Mouse (Mus musculus): ENCODE results near the gene Lsm2. TPM values are rescaled to one million over a fixed set of nuclear protein-coding genes. Genes with fewer than 3 reads are reported as not detected.
"Not testable (repeated sequence)": the region's sequence is repeated elsewhere in the genome, so short reads cannot be mapped to it uniquely, and the experiment has no call there.

Lsm2 gene
- polyA plus RNA-seq, 1 experiment from 2014 or later: 109 TPM

DNA sequence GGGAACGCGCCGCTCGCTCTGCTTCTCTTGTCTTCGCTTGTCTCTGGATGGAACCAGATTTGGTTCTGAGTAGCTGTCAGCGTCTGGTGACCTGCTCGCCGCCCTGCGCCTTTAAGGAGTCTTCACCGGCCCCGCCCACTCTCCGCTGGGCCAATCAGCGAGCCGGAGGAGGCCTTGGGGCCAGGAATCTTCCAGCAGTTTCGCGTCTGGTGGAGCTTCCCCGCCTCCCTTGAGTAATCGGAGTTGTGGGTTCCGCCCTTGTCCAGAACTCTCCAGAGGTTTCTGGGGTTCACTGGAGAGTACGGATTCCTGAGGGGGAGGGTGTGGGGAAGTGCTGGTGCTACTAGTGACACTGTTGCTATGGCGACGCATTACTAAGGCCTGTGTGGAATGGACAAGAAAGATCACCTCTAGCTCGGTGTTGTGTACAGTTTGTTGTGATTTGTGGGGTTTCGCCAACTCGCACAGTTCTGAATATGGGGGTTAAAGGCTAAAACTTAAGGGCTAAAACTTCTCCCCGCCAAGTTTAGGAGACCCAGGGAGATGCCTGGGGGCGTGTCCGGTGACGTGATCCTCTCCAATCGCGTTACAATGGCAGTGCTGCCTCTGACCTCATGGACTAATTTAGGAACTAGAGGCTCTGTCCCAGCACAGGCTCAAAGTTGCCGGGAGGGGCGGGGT is 9.5 kb upstream of the Lsm2 start, which contains the start of the genes Hspa1a and Hspa1l:
Gene Hspa1a, minus strand, starts transcription at position 88 of the 681 bp plus-strand sequence.
Gene Hspa1l, plus strand, starts transcription at position 635 of the 681 bp plus-strand sequence.
- peak within 1 kb of the TSS; percentile 45 for H3K4me3 ChIP-seq
- under 1% methylated on average over 31 of the region's 33 CpGs for WGBS
- H3K9ac ChIP-seq: 0 out of 2 replicates have a peak within 1 kb of the TSS, but pooled peaks have one; percentile 28
- H3K4me1 ChIP-seq (replicated peaks); H3K9me3 ChIP-seq; H3K27ac ChIP-seq (replicated peaks); H3K36me3 ChIP-seq: not testable (repeated sequence)
- peak within 1 kb of the TSS; percentile 80 for H3K4me2 ChIP-seq
- peaks cover 27% of the 10 kb centered on the region for H3K27me3 ChIP-seq
- peak; percentile 95 for ATAC-seq (ENCODE audit: low FRiP score, low read depth)

DNA sequence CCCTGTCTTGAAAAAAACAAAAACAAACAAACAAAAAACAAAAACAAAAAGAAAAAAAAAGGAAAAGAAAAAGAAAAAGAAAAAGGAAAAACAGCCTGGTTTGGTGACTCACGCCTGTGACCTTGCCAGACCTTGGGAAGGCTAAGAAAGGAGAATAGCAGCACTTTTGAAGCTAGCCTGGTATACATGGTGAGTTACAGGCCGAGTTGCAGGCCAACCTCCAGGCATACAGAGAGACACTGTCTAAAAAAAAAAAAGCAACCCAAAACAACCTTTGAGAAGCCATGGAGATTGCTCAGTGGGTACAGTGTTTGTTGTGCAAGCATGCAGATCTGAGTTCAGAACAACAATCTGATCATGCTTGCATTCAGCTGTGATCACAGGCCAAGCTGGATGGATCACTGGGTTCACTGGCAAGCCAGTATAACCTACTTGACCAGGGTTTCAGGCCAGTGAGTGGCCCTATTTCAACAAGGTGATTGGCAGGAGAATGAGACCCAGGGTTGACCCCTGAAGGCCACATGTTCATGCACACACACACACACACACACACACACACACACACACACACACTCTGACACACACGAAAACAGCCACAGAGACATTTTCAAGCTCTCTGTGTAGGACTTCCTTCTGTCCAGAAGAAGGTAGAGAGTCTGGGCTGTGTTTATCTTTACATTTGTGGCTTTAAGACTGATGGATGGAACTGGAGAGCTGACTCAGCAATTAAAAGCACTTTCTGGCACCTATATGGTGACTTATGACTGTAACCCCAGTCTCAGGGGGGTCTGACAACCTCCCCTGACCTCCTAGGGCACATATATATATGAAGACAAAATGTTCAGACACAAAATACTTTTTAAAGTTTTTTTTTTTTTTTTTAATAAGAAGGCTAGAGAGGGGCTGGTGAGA is 5.8 kb upstream of the Lsm2 start:
- Histone ChIP-seq H3K9ac (no peak overlapping the region), H3K4me1 (replicated peaks) (peaks cover 17% of the 10 kb centered on the region), H3K9me3 (no peaks in the 10 kb centered on the region), H3K27me3 (0 out of 2 replicates have a peak, but pooled peaks cover 2% of the 10 kb centered on the region), H3K4me2 (no peak overlapping the region), H3K36me3 (no peaks in the 10 kb centered on the region), H3K4me3 (no peak overlapping the region), H3K27ac (replicated peaks) (no peak overlapping the region)
- 82% methylated on average over 3 of the region's 3 CpGs for WGBS
- ATAC-seq (ENCODE audit: low FRiP score, low read depth): no peak

GRCm38 (mm10) chr17:34977000-34977399 is 4.7 kb upstream of the Lsm2 start:
- 95% methylated on average over 20 of the region's 20 CpGs for WGBS
- peaks cover 21% of the 10 kb centered on the region for H3K4me1 ChIP-seq (replicated peaks)
- no peak overlapping the region for H3K4me2 ChIP-seq
- no peak overlapping the region for H3K4me3 ChIP-seq
- no peak overlapping the region for H3K9ac ChIP-seq
- H3K27me3 ChIP-seq: 0 out of 2 replicates have a peak, but pooled peaks cover 2% of the 10 kb centered on the region
- H3K9me3 ChIP-seq: no peaks in the 10 kb centered on the region
- no peaks in the 10 kb centered on the region for H3K36me3 ChIP-seq
- ATAC-seq (ENCODE audit: low FRiP score, low read depth): no peak
- H3K27ac ChIP-seq (replicated peaks): no peak overlapping the region

DNA sequence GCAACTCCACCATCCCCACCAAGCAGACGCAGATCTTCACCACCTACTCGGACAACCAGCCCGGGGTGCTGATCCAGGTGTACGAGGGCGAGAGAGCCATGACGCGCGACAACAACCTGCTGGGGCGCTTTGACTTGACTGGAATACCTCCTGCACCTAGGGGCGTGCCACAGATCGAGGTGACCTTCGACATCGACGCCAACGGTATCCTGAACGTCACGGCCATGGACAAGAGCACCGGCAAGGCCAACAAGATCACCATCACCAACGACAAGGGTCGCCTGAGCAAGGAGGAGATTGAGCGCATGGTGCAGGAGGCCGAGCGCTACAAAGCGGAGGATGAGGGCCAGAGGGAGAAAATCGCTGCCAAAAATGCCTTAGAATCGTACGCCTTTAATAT is 3.4 kb upstream of the Lsm2 start:
- Histone ChIP-seq H3K27ac (replicated peaks) (no peak overlapping the region), H3K9me3 (no peaks in the 10 kb centered on the region), H3K4me1 (replicated peaks) (peaks cover 25% of the 10 kb centered on the region), H3K4me2 (no peak overlapping the region), H3K27me3 (0 out of 2 replicates have a peak, but pooled peaks cover 2% of the 10 kb centered on the region), H3K9ac (no peak overlapping the region), H3K36me3 (no peaks in the 10 kb centered on the region), H3K4me3 (no peak overlapping the region)
- 91% methylated on average over 27 of the region's 27 CpGs for WGBS
- no peak for ATAC-seq (ENCODE audit: low FRiP score, low read depth)

- Histone ChIP-seq H3K36me3 (no peaks in the 10 kb centered on the region), H3K4me3 (no peak overlapping the region), H3K9ac (no peak overlapping the region), H3K9me3 (no peaks in the 10 kb centered on the region), H3K27me3 (no peaks in the 10 kb centered on the region), H3K4me1 (replicated peaks) (peaks cover 25% of the 10 kb centered on the region), H3K27ac (replicated peaks) (no peak overlapping the region), H3K4me2 (no peak overlapping the region)
- no peak for ATAC-seq (ENCODE audit: low FRiP score, low read depth)
- WGBS: 95% methylated on average over 4 of the region's 4 CpGs
These were observed 2.0 kb upstream of the Lsm2 start for GRCm38 (mm10) chr17:34979631-34980030.

DNA sequence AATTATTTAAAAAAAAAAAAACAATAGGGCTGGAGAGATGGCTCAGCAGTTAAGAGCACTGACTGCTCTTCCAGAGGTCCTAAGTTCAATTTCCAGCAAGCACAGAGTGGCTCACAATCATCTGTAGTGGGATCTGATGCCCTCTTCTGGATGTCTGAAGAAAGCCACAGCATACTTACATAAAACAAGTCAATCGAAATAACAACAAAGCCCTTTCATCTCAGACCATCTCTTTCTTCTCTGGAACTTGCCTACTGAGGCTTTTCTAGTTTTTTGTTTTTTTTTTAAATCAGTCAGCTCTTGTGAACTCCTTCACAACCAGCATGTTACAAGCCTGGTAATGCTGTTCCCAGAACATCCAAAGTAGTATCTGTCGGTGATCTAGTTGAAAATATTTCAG is 1.0 kb upstream of the Lsm2 start:
- peak overlapping the region; percentile 98; the same call in 1 of the 2 replicates for H3K27ac ChIP-seq (replicated peaks)
- ATAC-seq (ENCODE audit: low FRiP score, low read depth): no peak
- H3K9ac ChIP-seq: peak overlapping the region; percentile 88
- H3K4me3 ChIP-seq: peak overlapping the region; percentile 76
- peaks cover 25% of the 10 kb centered on the region for H3K4me1 ChIP-seq (replicated peaks)
- WGBS: 14% methylated on average over 2 of the region's 2 CpGs
- no peaks in the 10 kb centered on the region for H3K27me3 ChIP-seq
- peaks cover 3% of the 10 kb centered on the region for H3K36me3 ChIP-seq
- peak overlapping the region; percentile 91 for H3K4me2 ChIP-seq
- H3K9me3 ChIP-seq: no peaks in the 10 kb centered on the region

GRCm38 (mm10) chr17:34982328-34982727 is 666 bp downstream of the Lsm2 start:
- peak overlapping the region; percentile 88 for H3K9ac ChIP-seq
- no peaks in the 10 kb centered on the region for H3K27me3 ChIP-seq
- under 1% methylated on average over 15 of the region's 15 CpGs for WGBS
- no peaks in the 10 kb centered on the region for H3K9me3 ChIP-seq
- H3K27ac ChIP-seq (replicated peaks): peak overlapping the region; percentile 98
- peak overlapping the region; percentile 76 for H3K4me3 ChIP-seq
- H3K4me1 ChIP-seq (replicated peaks): peaks cover 25% of the 10 kb centered on the region
- peak overlapping the region; percentile 91 for H3K4me2 ChIP-seq
- ATAC-seq (ENCODE audit: low FRiP score, low read depth): no peak; the same call in 1 of the 2 replicates
- H3K36me3 ChIP-seq: peaks cover 14% of the 10 kb centered on the region

GRCm38 (mm10) chr17:34984218-34984617 is 2.6 kb downstream of the Lsm2 start:
- no peak overlapping the region for H3K9ac ChIP-seq
- H3K4me2 ChIP-seq: no peak overlapping the region
- WGBS: 80% methylated on average over 2 of the region's 2 CpGs
- no peaks in the 10 kb centered on the region for H3K9me3 ChIP-seq
- H3K4me3 ChIP-seq: no peak overlapping the region
- no peak for ATAC-seq (ENCODE audit: low FRiP score, low read depth)
- H3K27me3 ChIP-seq: no peaks in the 10 kb centered on the region
- peaks cover 14% of the 10 kb centered on the region for H3K36me3 ChIP-seq
- H3K27ac ChIP-seq (replicated peaks): no peak overlapping the region
- peaks cover 25% of the 10 kb centered on the region for H3K4me1 ChIP-seq (replicated peaks)

- no peaks in the 10 kb centered on the region for H3K9me3 ChIP-seq
- H3K9ac ChIP-seq: no peak overlapping the region
- no peak overlapping the region for H3K4me2 ChIP-seq
- no peak overlapping the region for H3K27ac ChIP-seq (replicated peaks)
- no peak for ATAC-seq (ENCODE audit: low FRiP score, low read depth)
- H3K36me3 ChIP-seq: no peaks in the 10 kb centered on the region
- no peak overlapping the region for H3K4me3 ChIP-seq
- H3K27me3 ChIP-seq: no peaks in the 10 kb centered on the region
- H3K4me1 ChIP-seq (replicated peaks): peaks cover 2% of the 10 kb centered on the region
These were observed 13.1 kb downstream of the Lsm2 start for GRCm38 (mm10) chr17:34994751-34995150.

- not testable (repeated sequence) for H3K9ac ChIP-seq; ATAC-seq (ENCODE audit: low FRiP score, low read depth)
These were observed 13.5 kb downstream of the Lsm2 start for GRCm38 (mm10) chr17:34995192-34995591.

DNA sequence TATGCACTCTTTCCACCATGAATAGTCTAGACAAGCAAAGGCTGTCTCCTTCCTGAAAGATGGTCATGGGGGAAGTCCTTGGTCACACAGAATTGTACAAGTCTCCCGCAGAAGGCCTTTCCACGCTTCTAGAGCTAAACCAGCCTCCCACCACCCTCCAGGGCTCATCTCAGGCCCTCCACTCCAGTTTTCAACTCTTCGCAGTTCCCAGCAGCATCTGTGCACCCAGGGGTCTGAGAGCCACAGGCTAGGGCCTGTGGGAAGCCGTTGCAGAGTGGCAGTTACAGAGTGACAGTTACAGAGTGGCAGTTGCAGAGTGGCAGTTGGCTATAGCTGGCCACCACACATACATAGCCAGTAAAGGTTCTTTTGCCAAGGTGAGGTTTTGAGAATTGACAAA is 14.3 kb downstream of the Lsm2 start:
- not testable (repeated sequence) for H3K4me2 ChIP-seq; H3K9ac ChIP-seq; H3K9me3 ChIP-seq; H3K27me3 ChIP-seq; H3K4me3 ChIP-seq; H3K4me1 ChIP-seq (replicated peaks); H3K27ac ChIP-seq (replicated peaks); ATAC-seq (ENCODE audit: low FRiP score, low read depth); H3K36me3 ChIP-seq
- WGBS: 93% methylated on average over 4 of the region's 4 CpGs

More at GRCm38 (mm10) chr17:34995192-34995591, 13.5 kb downstream of the Lsm2 start:
- WGBS: 94% methylated on average over 4 of the region's 4 CpGs
- H3K4me3 ChIP-seq; H3K27ac ChIP-seq (replicated peaks); H3K4me1 ChIP-seq (replicated peaks); H3K27me3 ChIP-seq; H3K36me3 ChIP-seq; H3K9me3 ChIP-seq; H3K4me2 ChIP-seq: not testable (repeated sequence)
